Mouse (Mus musculus): ENCODE results near the gene Hspa1b.
"Not testable (repeated sequence)": the region's sequence is repeated elsewhere in the genome, so short reads cannot be mapped to it uniquely, and the experiment has no call there.

GRCm38 (mm10) chr17:34958734-34959129, 306 bp downstream of the Hspa1b start:
- not testable (repeated sequence) for TF ChIP-seq CTCF (conservative IDR thresholded peaks at IDR 0.05; ENCODE audit: low read length); NANOG (IDR thresholded peaks at IDR 0.05; ENCODE audit: borderline replicate concordance, low read length)

Measured in E14TG2a.4 (cell line).